Mouse (Mus musculus): ENCODE data around the gene P4hb.

DNA sequence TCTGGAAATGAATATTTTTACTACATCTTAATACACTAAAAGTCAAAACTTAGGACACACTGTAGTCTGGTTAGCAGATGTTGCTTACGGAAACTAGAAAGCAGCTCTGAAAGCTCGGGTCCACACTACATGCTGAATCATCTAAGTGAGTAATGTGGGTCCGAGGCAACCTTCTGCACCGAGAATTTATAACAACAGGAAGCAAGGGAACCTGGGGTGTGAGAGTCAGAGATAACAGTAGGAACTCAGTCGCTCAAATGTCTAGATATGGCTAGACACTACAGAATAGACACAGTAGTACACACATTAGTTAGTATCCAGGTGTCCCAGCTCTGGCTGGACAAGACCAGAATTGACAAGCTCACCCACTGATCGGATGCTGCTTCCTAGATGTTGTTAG is 15.5 kb upstream of the P4hb start:
- no peak for TF ChIP-seq POLR2A (IDR thresholded peaks at IDR 0.05; ENCODE audit: borderline replicate concordance, insufficient read depth, low read length)
- TF ChIP-seq CTCF (IDR thresholded peaks at IDR 0.05; ENCODE audit: borderline replicate concordance, insufficient read depth, low read depth, low read length): no peak

Measured in cerebellum, adult 2 months (tissue).